Mouse (Mus musculus): ENCODE results near the gene Chn2.

The Chn2 gene

DNA sequence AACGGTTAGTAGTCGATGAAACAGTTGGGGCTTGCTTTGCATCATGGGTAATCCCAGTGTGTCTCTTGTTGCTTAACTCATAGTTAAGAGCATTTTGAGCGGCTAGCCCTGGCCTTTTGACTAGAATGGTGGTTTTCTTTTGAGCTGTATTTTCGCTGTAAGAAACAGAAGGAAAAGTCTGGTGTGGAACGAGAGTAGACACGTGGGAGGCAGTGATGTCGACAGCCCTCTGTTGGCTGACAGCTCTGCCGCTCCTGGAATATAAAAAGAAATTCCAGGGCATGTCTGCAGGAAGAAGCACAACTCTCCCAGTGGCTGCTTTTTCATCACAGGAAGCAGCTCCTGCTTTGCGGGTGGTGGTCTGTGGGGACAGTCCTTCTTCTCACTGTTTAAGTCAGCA, 202.9 kb downstream of the Chn2 start:
- H3K4me3 ChIP-seq (replicated peaks; ENCODE audit: low read length), result no peak overlapping the region
- no peaks in the 10 kb centered on the region for H3K27me3 ChIP-seq (ENCODE audit: insufficient read depth, low read length)
- no peaks in the 10 kb centered on the region for H3K9me3 ChIP-seq (ENCODE audit: low read length)
- 0 out of 2 replicates have a peak, but pooled peaks cover 4% of the 10 kb centered on the region for H3K36me3 ChIP-seq (ENCODE audit: insufficient read depth, low read length)
- no peaks in the 10 kb centered on the region for H3K4me1 ChIP-seq (replicated peaks; ENCODE audit: low read depth, low read length)
- no peak for TF ChIP-seq POU5F1 (IDR thresholded peaks at IDR 0.05; ENCODE audit: borderline replicate concordance, low read length)
- TF ChIP-seq CTCF (conservative IDR thresholded peaks at IDR 0.05; ENCODE audit: low read length), result no peak
- TF ChIP-seq NANOG (IDR thresholded peaks at IDR 0.05; ENCODE audit: borderline replicate concordance, low read length), result no peak

DNA sequence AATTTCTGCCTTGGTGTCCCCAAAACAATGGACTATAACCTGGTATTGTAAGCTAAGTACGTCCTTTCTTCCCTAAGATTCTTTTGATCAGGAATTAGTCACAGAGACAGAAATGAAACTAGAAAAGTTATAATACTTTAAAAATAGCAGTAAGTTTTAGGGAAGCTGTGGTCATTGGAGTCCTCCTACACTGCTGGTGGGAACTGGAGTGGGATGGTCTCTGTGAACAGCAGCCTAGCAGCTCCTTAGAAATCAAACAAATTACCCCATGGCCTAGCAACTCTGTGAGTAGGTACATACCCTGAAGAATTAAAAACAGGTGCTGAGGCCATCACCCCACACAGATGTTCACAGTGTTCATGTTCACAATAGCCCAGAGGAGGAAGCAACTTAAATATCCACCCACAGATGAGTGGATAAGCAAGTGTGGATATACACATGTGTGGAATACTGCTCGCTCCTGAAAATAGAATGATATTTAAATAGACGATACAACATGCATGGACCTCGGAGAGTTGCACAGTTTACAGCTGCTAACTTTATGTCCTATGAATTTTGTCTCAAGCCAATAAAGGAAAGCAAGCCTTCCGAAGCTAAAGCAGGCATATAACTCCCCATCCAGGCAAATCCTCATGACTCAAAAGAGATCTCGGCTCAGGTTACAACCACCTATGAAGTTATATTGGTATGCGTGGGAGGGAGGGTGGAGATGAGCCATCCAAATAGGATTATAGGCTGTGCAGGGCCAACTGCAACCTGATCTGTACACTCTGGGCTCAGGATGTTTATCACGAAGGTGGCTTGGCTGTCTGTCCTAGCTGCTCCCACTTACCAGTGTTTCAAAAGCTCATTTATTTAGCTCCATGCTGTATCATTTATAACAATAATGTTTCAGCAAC, 209.2 kb downstream of the Chn2 start:
- H3K27me3 ChIP-seq (ENCODE audit: insufficient read depth, low read length), result no peaks in the 10 kb centered on the region
- TF ChIP-seq NANOG (IDR thresholded peaks at IDR 0.05; ENCODE audit: borderline replicate concordance, low read length) (no peak), POU5F1 (IDR thresholded peaks at IDR 0.05; ENCODE audit: borderline replicate concordance, low read length) (no peak), CTCF (conservative IDR thresholded peaks at IDR 0.05; ENCODE audit: low read length) (no peak)
- peaks cover 17% of the 10 kb centered on the region for H3K4me1 ChIP-seq (replicated peaks; ENCODE audit: low read depth, low read length)
- H3K9me3 ChIP-seq (ENCODE audit: low read length), result no peaks in the 10 kb centered on the region
- no peak overlapping the region for H3K4me3 ChIP-seq (replicated peaks; ENCODE audit: low read length)
- H3K36me3 ChIP-seq (ENCODE audit: insufficient read depth, low read length), result no peaks in the 10 kb centered on the region

- TF ChIP-seq POU5F1 (IDR thresholded peaks at IDR 0.05; ENCODE audit: borderline replicate concordance, low read length) (no peak), NANOG (IDR thresholded peaks at IDR 0.05; ENCODE audit: borderline replicate concordance, low read length) (no peak), CTCF (conservative IDR thresholded peaks at IDR 0.05; ENCODE audit: low read length) (no peak)
- no peaks in the 10 kb centered on the region for H3K9me3 ChIP-seq (ENCODE audit: low read length)
- H3K4me1 ChIP-seq (replicated peaks; ENCODE audit: low read depth, low read length), result peaks cover 37% of the 10 kb centered on the region
- H3K27me3 ChIP-seq (ENCODE audit: insufficient read depth, low read length), result no peaks in the 10 kb centered on the region
- H3K36me3 ChIP-seq (ENCODE audit: insufficient read depth, low read length), result no peaks in the 10 kb centered on the region
- H3K4me3 ChIP-seq (replicated peaks; ENCODE audit: low read length), result no peak overlapping the region
These were observed 212.2 kb downstream of the Chn2 start for GRCm38 (mm10) chr6:54251401-54252191.

DNA sequence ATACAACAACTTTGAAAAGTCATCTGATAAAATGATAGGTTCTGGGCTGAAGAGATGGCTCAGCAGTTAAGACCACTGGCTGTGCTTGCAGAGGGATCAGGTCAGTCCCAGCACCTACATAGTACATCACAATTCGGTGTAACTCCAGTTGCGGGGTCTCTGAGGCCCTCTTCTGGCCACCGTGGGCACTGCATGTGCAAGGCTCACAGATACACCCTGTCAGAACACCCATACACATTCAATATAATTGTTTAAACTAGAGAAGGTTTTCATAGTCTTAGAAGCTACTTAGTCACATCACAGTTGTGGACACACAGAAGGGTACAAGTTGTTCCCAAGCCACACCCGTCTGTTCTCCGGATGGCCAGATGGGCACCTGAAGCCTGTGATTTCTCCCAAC, 213.9 kb downstream of the Chn2 start:
- peaks cover 40% of the 10 kb centered on the region for H3K4me1 ChIP-seq (replicated peaks; ENCODE audit: low read depth, low read length)
- H3K4me3 ChIP-seq (replicated peaks; ENCODE audit: low read length), result 0 out of 2 replicates have a peak overlapping the region, but pooled peaks have one; percentile 17
- no peaks in the 10 kb centered on the region for H3K36me3 ChIP-seq (ENCODE audit: insufficient read depth, low read length)
- H3K27me3 ChIP-seq (ENCODE audit: insufficient read depth, low read length), result no peaks in the 10 kb centered on the region
- no peaks in the 10 kb centered on the region for H3K9me3 ChIP-seq (ENCODE audit: low read length)
- TF ChIP-seq POU5F1 (IDR thresholded peaks at IDR 0.05; ENCODE audit: borderline replicate concordance, low read length) (no peak), NANOG (IDR thresholded peaks at IDR 0.05; ENCODE audit: borderline replicate concordance, low read length) (no peak), CTCF (conservative IDR thresholded peaks at IDR 0.05; ENCODE audit: low read length) (peak; percentile 88)

- H3K27me3 ChIP-seq (ENCODE audit: insufficient read depth, low read length), result no peaks in the 10 kb centered on the region
- no peak for TF ChIP-seq NANOG (IDR thresholded peaks at IDR 0.05; ENCODE audit: borderline replicate concordance, low read length)
- no peak for TF ChIP-seq CTCF (conservative IDR thresholded peaks at IDR 0.05; ENCODE audit: low read length)
- TF ChIP-seq POU5F1 (IDR thresholded peaks at IDR 0.05; ENCODE audit: borderline replicate concordance, low read length), result no peak
These were observed 214.5 kb downstream of the Chn2 start for GRCm38 (mm10) chr6:54253881-54254280.

GRCm38 (mm10) chr6:54254759-54255158, 215.4 kb downstream of the Chn2 start:
- TF ChIP-seq CTCF (conservative IDR thresholded peaks at IDR 0.05; ENCODE audit: low read length) (peak; percentile 70), NANOG (IDR thresholded peaks at IDR 0.05; ENCODE audit: borderline replicate concordance, low read length) (no peak)
- Histone ChIP-seq H3K27me3 (ENCODE audit: insufficient read depth, low read length) (no peaks in the 10 kb centered on the region), H3K4me3 (replicated peaks; ENCODE audit: low read length) (no peak overlapping the region), H3K9me3 (ENCODE audit: low read length) (no peaks in the 10 kb centered on the region), H3K36me3 (ENCODE audit: insufficient read depth, low read length) (no peaks in the 10 kb centered on the region), H3K4me1 (replicated peaks; ENCODE audit: low read depth, low read length) (peaks cover 41% of the 10 kb centered on the region)

More at GRCm38 (mm10) chr6:54253881-54254280, 214.5 kb downstream of the Chn2 start:
- Histone ChIP-seq H3K9me3 (ENCODE audit: low read length) (no peaks in the 10 kb centered on the region), H3K36me3 (ENCODE audit: insufficient read depth, low read length) (no peaks in the 10 kb centered on the region), H3K4me1 (replicated peaks; ENCODE audit: low read depth, low read length) (peaks cover 41% of the 10 kb centered on the region), H3K4me3 (replicated peaks; ENCODE audit: low read length) (0 out of 2 replicates have a peak overlapping the region, but pooled peaks have one; percentile 17)

DNA sequence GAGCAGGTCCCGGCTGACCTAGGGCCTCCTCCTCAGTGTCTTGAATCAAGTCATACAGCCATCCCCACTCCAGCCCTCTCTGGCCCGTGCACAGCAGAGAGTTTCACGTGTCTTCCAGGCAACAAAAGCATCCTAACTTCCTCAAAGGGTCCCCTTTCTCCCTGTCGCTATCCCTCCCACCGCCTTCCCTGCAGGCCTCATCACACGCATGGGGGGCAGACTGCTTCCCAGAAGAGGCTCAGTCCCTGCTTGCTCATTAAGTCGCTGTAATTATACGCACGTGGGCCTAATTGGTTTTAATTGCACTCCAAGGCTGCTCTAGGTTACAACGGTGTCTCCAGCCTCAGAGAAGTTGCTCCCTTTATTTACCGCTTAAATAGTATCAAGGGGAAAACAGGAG, 216.0 kb downstream of the Chn2 start:
- Histone ChIP-seq H3K27me3 (ENCODE audit: insufficient read depth, low read length) (no peaks in the 10 kb centered on the region), H3K36me3 (ENCODE audit: insufficient read depth, low read length) (no peaks in the 10 kb centered on the region), H3K4me1 (replicated peaks; ENCODE audit: low read depth, low read length) (peaks cover 41% of the 10 kb centered on the region), H3K9me3 (ENCODE audit: low read length) (no peaks in the 10 kb centered on the region), H3K4me3 (replicated peaks; ENCODE audit: low read length) (no peak overlapping the region)
- TF ChIP-seq NANOG (IDR thresholded peaks at IDR 0.05; ENCODE audit: borderline replicate concordance, low read length), result no peak

GRCm38 (mm10) chr6:54256397-54256796, 217.0 kb downstream of the Chn2 start:
- Histone ChIP-seq H3K9me3 (ENCODE audit: low read length) (no peaks in the 10 kb centered on the region), H3K27me3 (ENCODE audit: insufficient read depth, low read length) (no peaks in the 10 kb centered on the region), H3K4me3 (replicated peaks; ENCODE audit: low read length) (no peak overlapping the region), H3K36me3 (ENCODE audit: insufficient read depth, low read length) (no peaks in the 10 kb centered on the region), H3K4me1 (replicated peaks; ENCODE audit: low read depth, low read length) (peaks cover 42% of the 10 kb centered on the region)
- TF ChIP-seq CTCF (conservative IDR thresholded peaks at IDR 0.05; ENCODE audit: low read length), result no peak
- TF ChIP-seq POU5F1 (IDR thresholded peaks at IDR 0.05; ENCODE audit: borderline replicate concordance, low read length), result no peak
- TF ChIP-seq NANOG (IDR thresholded peaks at IDR 0.05; ENCODE audit: borderline replicate concordance, low read length), result no peak

All from E14TG2a.4 (cell line).